Mouse (Mus musculus): ENCODE measurements around the gene Srsf6. TPM values are rescaled to one million over a fixed set of nuclear protein-coding genes. Genes with fewer than 3 reads are reported as not detected.

Srsf6 gene
- polyA plus RNA-seq, 1 experiment from 2014 or later, result 167 TPM

- H3K36me3 ChIP-seq, result no peaks in the 10 kb centered on the region
- H3K27me3 ChIP-seq, result no peaks in the 10 kb centered on the region
- no peak overlapping the region for H3K27ac ChIP-seq (replicated peaks)
- no peak overlapping the region for H3K4me3 ChIP-seq
- no peak for ATAC-seq (ENCODE audit: low read depth)
- no peaks in the 10 kb centered on the region for H3K9me3 ChIP-seq
- H3K9ac ChIP-seq, result no peak overlapping the region
- 88% methylated on average over 6 of the region's 6 CpGs for WGBS
- H3K4me1 ChIP-seq (replicated peaks), result peaks cover 24% of the 10 kb centered on the region
- H3K4me2 ChIP-seq, result no peak overlapping the region
These were observed 39.6 kb downstream of the Srsf6 start for GRCm38 (mm10) chr2:162970896-162971295.

- WGBS, result 59% methylated on average over 7 of the region's 7 CpGs
- Histone ChIP-seq H3K4me1 (replicated peaks) (peaks cover 27% of the 10 kb centered on the region), H3K27me3 (no peaks in the 10 kb centered on the region), H3K4me2 (no peak overlapping the region), H3K27ac (replicated peaks) (no peak overlapping the region), H3K36me3 (no peaks in the 10 kb centered on the region), H3K9me3 (no peaks in the 10 kb centered on the region), H3K4me3 (no peak overlapping the region), H3K9ac (no peak overlapping the region)
- ATAC-seq (ENCODE audit: low read depth), result no peak
These were observed 41.4 kb downstream of the Srsf6 start for GRCm38 (mm10) chr2:162972752-162973151.

GRCm38 (mm10) chr2:162973206-162973605, 41.9 kb downstream of the Srsf6 start:
- Histone ChIP-seq H3K36me3 (no peaks in the 10 kb centered on the region), H3K9ac (no peak overlapping the region), H3K27me3 (no peaks in the 10 kb centered on the region), H3K4me2 (no peak overlapping the region), H3K9me3 (no peaks in the 10 kb centered on the region), H3K4me1 (replicated peaks) (peaks cover 27% of the 10 kb centered on the region), H3K4me3 (no peak overlapping the region), H3K27ac (replicated peaks) (no peak overlapping the region)
- no peak for ATAC-seq (ENCODE audit: low read depth)
- WGBS, result 74% methylated on average over 5 of the region's 5 CpGs

- no peaks in the 10 kb centered on the region for H3K36me3 ChIP-seq
- no peak overlapping the region for H3K4me3 ChIP-seq
- H3K4me2 ChIP-seq, result no peak overlapping the region
- H3K9ac ChIP-seq, result no peak overlapping the region
- H3K27me3 ChIP-seq, result no peaks in the 10 kb centered on the region
- H3K27ac ChIP-seq (replicated peaks), result no peak overlapping the region
- peaks cover 27% of the 10 kb centered on the region for H3K4me1 ChIP-seq (replicated peaks)
- WGBS, result 19% methylated on average over 11 of the region's 11 CpGs
- ATAC-seq (ENCODE audit: low read depth), result no peak
- no peaks in the 10 kb centered on the region for H3K9me3 ChIP-seq
These were observed 42.3 kb downstream of the Srsf6 start for GRCm38 (mm10) chr2:162973637-162974036.

- H3K36me3 ChIP-seq, result no peaks in the 10 kb centered on the region
- peak; percentile 52 for ATAC-seq (ENCODE audit: low read depth)
- WGBS, result 73% methylated on average over 11 of the region's 11 CpGs
- H3K4me2 ChIP-seq, result no peak overlapping the region
- no peaks in the 10 kb centered on the region for H3K9me3 ChIP-seq
- H3K4me1 ChIP-seq (replicated peaks), result peaks cover 27% of the 10 kb centered on the region
- H3K27me3 ChIP-seq, result no peaks in the 10 kb centered on the region
- no peak overlapping the region for H3K9ac ChIP-seq
- H3K4me3 ChIP-seq, result no peak overlapping the region
- no peak overlapping the region for H3K27ac ChIP-seq (replicated peaks)
These were observed 43.9 kb downstream of the Srsf6 start for GRCm38 (mm10) chr2:162975157-162975775.

- ATAC-seq (ENCODE audit: low read depth), result no peak
- Histone ChIP-seq H3K9me3 (no peaks in the 10 kb centered on the region), H3K4me1 (replicated peaks) (peaks cover 27% of the 10 kb centered on the region), H3K4me2 (no peak overlapping the region), H3K9ac (no peak overlapping the region), H3K27ac (replicated peaks) (no peak overlapping the region), H3K27me3 (no peaks in the 10 kb centered on the region), H3K4me3 (no peak overlapping the region), H3K36me3 (no peaks in the 10 kb centered on the region)
- 63% methylated on average over 4 of the region's 4 CpGs for WGBS
These were observed 44.7 kb downstream of the Srsf6 start for GRCm38 (mm10) chr2:162976001-162976400.

GRCm38 (mm10) chr2:162984381-162984780, 53.1 kb downstream of the Srsf6 start:
- 91% methylated on average over 6 of the region's 6 CpGs for WGBS
- Histone ChIP-seq H3K9ac (no peak overlapping the region), H3K27me3 (no peaks in the 10 kb centered on the region; the same call in 1 of the 2 replicates), H3K4me1 (replicated peaks) (no peaks in the 10 kb centered on the region), H3K36me3 (no peaks in the 10 kb centered on the region), H3K9me3 (no peaks in the 10 kb centered on the region), H3K27ac (replicated peaks) (no peak overlapping the region), H3K4me2 (no peak overlapping the region), H3K4me3 (no peak overlapping the region)
- no peak for ATAC-seq (ENCODE audit: low read depth)

DNA sequence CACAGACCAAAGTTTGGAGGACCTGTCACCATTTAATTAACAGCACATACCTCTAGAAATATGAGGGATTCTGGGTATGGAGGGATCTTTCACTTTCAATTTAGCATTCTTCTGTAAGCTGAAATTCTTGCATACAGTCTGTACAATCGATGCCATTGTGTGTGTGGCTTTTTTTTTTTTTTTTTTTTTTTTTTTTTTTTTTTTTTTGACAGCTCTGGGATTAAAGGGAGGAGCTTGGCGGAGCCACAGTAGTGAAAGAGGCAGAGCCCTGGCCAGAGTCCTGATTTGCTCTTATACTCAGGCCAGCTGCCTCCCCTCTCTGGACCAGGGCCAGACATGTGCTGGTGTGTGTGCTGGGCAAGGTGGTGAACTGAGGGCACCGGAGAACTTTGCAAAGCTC, 54.6 kb downstream of the Srsf6 start:
- ATAC-seq (ENCODE audit: low read depth), result no peak
- 45% methylated on average over 3 of the region's 3 CpGs for WGBS

More for the DNA sequence above, 54.6 kb downstream of the Srsf6 start:
- Histone ChIP-seq H3K27ac (replicated peaks) (no peak overlapping the region), H3K9me3 (no peaks in the 10 kb centered on the region), H3K4me2 (no peak overlapping the region), H3K9ac (no peak overlapping the region), H3K36me3 (no peaks in the 10 kb centered on the region), H3K4me3 (no peak overlapping the region), H3K4me1 (replicated peaks) (no peaks in the 10 kb centered on the region), H3K27me3 (no peaks in the 10 kb centered on the region; the same call in 1 of the 2 replicates)

Other genes starting within 250 kb of the Srsf6 start
- 0.96 and 1.1 TPM in 2 replicates for gene L3mbtl1, start 11.9 kb downstream of the Srsf6 start, polyA plus RNA-seq (2015; fragmentation: Nextera tagmentation; extraction: Ambion mirVana)
- not detected in 2 replicates for gene Sgk2, start 55.8 kb downstream of the Srsf6 start, polyA plus RNA-seq (2015; fragmentation: Nextera tagmentation; extraction: Ambion mirVana)
- gene Ift52, start 85.8 kb downstream of the Srsf6 start, polyA plus RNA-seq (2015; fragmentation: Nextera tagmentation; extraction: Ambion mirVana), result 41.3 and 43.2 TPM in 2 replicates
- gene Mybl2, start 123.2 kb downstream of the Srsf6 start, polyA plus RNA-seq (2015; fragmentation: Nextera tagmentation; extraction: Ambion mirVana), result 4.2 and 4.9 TPM in 2 replicates
- not detected in 2 replicates for gene Gtsf1l, start 156.3 kb downstream of the Srsf6 start, polyA plus RNA-seq (2015; fragmentation: Nextera tagmentation; extraction: Ambion mirVana)

Measured in neural tube, embryonic 13.5 days (tissue).